Mouse (Mus musculus) intestine, embryonic 14.5 days (tissue): ENCODE measurements around the gene Traf4. TPM values are rescaled to one million over a fixed set of nuclear protein-coding genes. Genes with fewer than 3 reads are reported as not detected.

Experiments
- ATAC-seq: fragments of 200-750 bp; cut with Nextera tagmentation; replicated peaks from 2 replicates; pipeline ENCODE4 v1.8.0; 2017; ENCODE audit warnings: low read depth, moderate number of reproducible peaks, moderate TSS enrichment, moderate library complexity; ENCODE audit not compliant: low FRiP score, low TSS enrichment
- DNase-seq: peaks from one replicate; pipeline ENCODE4 v3.0.0-alpha.2; 2018; ENCODE audit warnings: low spot score
- H3K27ac ChIP-seq: fragments of 300-500 bp; sonication (generic); 2 replicates; pipeline ENCODE4 v1.5.1; 2014; ENCODE audit warnings: low read depth, mild to moderate bottlenecking, control low read depth
- H3K27me3 ChIP-seq: fragments of 300-500 bp; sonication (generic); replicated peaks from 2 replicates; pipeline ENCODE4 v1.6.1; 2014; ENCODE audit warnings: low read length, control low read depth; ENCODE audit not compliant: control insufficient read depth, insufficient read depth
- H3K36me3 ChIP-seq: fragments of 300-500 bp; sonication (generic); 2 replicates; pipeline ENCODE4 v1.6.1; 2014; ENCODE audit warnings: low read length, control low read depth; ENCODE audit not compliant: control insufficient read depth, insufficient read depth
- H3K4me1 ChIP-seq: fragments of 300-500 bp; sonication (generic); replicated peaks from 2 replicates; pipeline ENCODE4 v1.6.1; 2014; ENCODE audit warnings: low read length, control low read depth, mixed read lengths; ENCODE audit not compliant: control insufficient read depth, insufficient read depth
- H3K4me2 ChIP-seq: fragments of 300-500 bp; sonication (generic); 2 replicates; pipeline ENCODE4 v1.6.1; 2014; ENCODE audit warnings: low read length
- H3K4me3 ChIP-seq: fragments of 300-500 bp; sonication (generic); 2 replicates; pipeline ENCODE4 v1.5.1; 2014; ENCODE audit warnings: low read depth, low read length, control low read depth, mixed read lengths
- H3K9ac ChIP-seq: fragments of 300-500 bp; sonication (generic); 2 replicates; pipeline ENCODE4 v1.6.1; 2014; ENCODE audit warnings: mild to moderate bottlenecking, low read length
- H3K9me3 ChIP-seq: fragments of 300-500 bp; sonication (generic); 2 replicates; pipeline ENCODE4 v1.6.1; 2016; ENCODE audit warnings: low read length, control low read depth; ENCODE audit not compliant: control insufficient read depth
- WGBS: fragments of 180-500 bp; shearing (Covaris S2); extraction: QIAGEN DNeasy Blood & Tissue Kit; methylation state at CpG from one replicate; pipeline ENCODE4 v1.1.7; 2014; 5-methylcytosine and 5-hydroxymethylcytosine counted together
- polyA plus RNA-seq: library from polyadenylated mRNA; unstranded; fragments of >200 nt; fragmentation: Nextera tagmentation; extraction: Ambion mirVana; gene quantifications from 2 replicates; pipeline ENCODE4 v1.2.1, GENCODE M21; 2014

Gene Traf4
- polyA plus RNA-seq, 1 experiment from 2014 or later = 61.7 TPM

DNA sequence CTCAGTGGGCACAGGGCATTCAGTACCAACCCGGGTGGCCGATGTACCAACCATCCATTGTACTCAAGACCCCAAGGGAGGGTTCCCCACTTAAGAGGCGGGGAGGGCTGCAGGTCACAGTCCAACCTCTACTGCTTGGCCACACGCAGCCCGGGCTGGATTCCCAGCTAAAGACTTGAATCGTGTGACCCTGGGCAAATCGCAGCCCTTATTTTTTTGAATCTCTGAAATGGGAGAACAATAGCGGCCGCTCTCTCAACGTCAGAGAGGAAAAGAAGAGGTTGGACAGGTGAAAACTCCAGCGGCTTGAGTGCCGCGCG lies 825 bp downstream of the Traf4 start:
- no peaks in the 10 kb centered on the region for H3K9me3 ChIP-seq
- no peaks in the 10 kb centered on the region for H3K27me3 ChIP-seq
- no peak for DNase-seq
- H3K4me2 ChIP-seq = peak overlapping the region; percentile 82
- WGBS = under 1% methylated on average over 14 of the region's 14 CpGs
- H3K4me3 ChIP-seq = peak overlapping the region; percentile 100
- 0 out of 2 replicates have a peak, but pooled peaks have one; percentile 0 for ATAC-seq
- H3K36me3 ChIP-seq = peaks cover 35% of the 10 kb centered on the region
- peak overlapping the region; percentile 99 for H3K9ac ChIP-seq
- H3K4me1 ChIP-seq = peaks cover 29% of the 10 kb centered on the region
- H3K27ac ChIP-seq = peak overlapping the region; percentile 98

DNA sequence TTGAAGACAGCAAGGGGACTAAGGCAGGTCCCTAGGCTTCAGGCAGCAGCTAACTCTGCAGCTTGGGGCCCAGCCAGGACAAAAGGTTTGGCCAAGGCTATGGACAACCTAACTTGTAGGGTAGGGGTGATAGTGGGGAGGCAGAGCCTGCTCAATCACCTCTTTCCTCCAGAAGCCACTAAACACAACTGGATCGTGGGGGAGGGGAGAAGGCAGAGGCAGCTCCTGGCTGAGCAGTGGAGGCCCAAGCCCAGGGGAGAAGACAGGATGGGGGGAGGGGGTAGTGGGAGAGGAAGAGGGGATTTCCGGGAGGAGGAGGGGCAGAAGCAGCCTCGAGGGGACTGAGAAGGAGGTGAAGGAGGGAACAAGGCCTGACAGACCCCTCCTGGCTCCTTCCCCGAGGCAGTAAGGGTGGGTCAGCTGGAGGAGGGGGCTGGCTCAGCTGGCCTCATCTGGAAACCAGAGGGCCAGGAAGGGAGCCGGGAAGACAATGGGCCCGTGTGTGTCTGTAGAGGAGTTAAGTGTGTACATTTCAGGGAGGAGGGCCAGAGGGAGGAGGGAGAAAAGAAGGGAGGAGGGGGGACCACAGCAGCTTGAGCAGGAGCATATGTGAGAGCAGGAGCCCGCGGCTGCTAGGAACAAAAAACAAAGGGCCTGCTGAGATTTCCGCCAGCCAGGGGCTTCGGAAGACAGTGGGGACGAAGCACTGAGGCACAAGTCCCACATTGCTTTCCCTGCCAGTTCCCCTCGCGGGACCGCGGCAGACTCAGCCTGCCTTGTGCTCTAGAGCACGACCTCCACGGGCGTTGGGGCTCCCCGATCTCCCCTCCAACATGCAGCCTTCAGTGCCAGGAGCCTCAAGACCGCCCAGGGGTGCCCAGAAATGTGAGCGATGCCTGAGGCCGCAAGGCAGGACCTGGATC lies 1.4 kb downstream of the Traf4 start:
- Histone ChIP-seq H3K36me3 (peaks cover 40% of the 10 kb centered on the region), H3K27me3 (no peaks in the 10 kb centered on the region), H3K9me3 (no peaks in the 10 kb centered on the region), H3K4me2 (peak overlapping the region; percentile 82), H3K4me3 (peak overlapping the region; percentile 100), H3K27ac (peak overlapping the region; percentile 98), H3K9ac (peak overlapping the region; percentile 99), H3K4me1 (peaks cover 29% of the 10 kb centered on the region)
- WGBS = under 1% methylated on average over 22 of the region's 22 CpGs
- peak; percentile 87 for DNase-seq
- peak; percentile 69 for ATAC-seq

DNA sequence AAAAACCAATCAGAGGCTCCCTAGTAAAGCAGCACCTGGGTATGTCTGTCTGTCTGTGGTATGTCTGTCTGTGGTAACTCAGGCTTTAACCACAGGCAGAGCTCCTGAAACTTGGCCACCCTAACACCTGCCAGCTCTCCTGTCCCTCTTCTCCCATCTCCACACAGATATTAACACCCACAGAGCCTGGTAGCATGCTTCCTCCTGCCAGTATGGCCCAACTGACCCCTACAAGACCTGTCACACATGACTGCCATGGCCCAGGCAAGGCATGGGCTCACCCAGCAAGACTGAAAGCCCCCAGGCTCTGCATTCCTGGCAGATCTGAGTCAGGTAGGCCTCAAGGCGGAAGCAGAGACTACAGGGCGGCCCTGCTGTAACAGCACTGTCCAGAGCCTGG lies 2.3 kb downstream of the Traf4 start:
- Histone ChIP-seq H3K27ac (peak overlapping the region; percentile 98; the same call in 1 of the 2 replicates), H3K4me3 (peak overlapping the region; percentile 100), H3K9me3 (no peaks in the 10 kb centered on the region), H3K27me3 (no peaks in the 10 kb centered on the region), H3K4me1 (peaks cover 29% of the 10 kb centered on the region), H3K36me3 (peaks cover 48% of the 10 kb centered on the region), H3K4me2 (peak overlapping the region; percentile 82), H3K9ac (peak overlapping the region; percentile 99)
- no peak for DNase-seq
- 65% methylated on average over 2 of the region's 2 CpGs for WGBS
- no peak for ATAC-seq

DNA sequence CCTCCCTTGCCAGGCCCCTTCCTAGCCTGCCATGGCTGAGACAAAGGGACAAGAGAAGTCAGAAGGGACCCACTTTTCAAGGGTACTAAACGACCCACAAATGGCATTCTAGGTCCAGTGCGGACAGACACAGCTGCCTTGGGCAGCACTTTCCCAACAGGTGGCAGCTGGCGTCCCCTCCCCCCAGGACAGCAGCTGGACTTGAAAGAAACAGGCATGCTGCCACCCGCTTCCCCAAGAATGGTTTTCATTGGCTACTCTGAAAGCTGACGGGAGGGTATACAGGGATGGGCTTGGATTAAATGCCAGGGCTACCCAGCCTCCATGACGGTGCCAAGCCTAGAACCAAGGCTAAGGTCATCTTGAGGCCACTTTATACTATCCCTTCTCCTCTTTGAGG lies 2.9 kb downstream of the Traf4 start:
- H3K36me3 ChIP-seq = peaks cover 54% of the 10 kb centered on the region
- H3K9ac ChIP-seq = peak overlapping the region; percentile 99; the same call in 1 of the 2 replicates
- WGBS = 62% methylated on average over 6 of the region's 6 CpGs
- no peak for DNase-seq
- H3K4me2 ChIP-seq = peak overlapping the region; percentile 82
- no peak for ATAC-seq
- no peaks in the 10 kb centered on the region for H3K9me3 ChIP-seq
- H3K4me1 ChIP-seq = peaks cover 29% of the 10 kb centered on the region
- no peak overlapping the region for H3K4me3 ChIP-seq
- H3K27ac ChIP-seq = peak overlapping the region; percentile 98; the same call in 1 of the 2 replicates
- no peaks in the 10 kb centered on the region for H3K27me3 ChIP-seq

DNA sequence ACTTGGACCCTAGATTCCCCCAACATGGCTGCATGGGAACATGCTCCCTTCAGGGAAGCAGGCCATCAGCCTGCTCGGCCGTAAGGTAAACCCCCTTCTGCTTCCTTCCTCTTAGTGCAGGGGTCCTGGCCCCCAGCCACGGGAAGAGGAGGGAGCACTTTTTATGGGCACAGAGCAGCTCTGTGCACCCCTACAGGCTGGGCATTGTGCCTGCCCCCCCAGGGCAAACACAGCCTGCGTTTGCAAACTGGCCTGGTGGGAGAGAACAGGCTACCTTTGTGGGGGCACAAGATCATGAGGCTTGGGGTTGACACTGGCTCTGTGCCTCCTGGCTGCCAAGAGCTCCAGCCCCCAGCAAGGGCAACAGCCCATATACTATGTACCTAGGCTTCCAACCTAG lies 3.4 kb downstream of the Traf4 start:
- ATAC-seq (no peak), DNase-seq (no peak)
- Histone ChIP-seq H3K9ac (no peak overlapping the region), H3K27ac (no peak overlapping the region), H3K4me1 (peaks cover 29% of the 10 kb centered on the region), H3K4me2 (no peak overlapping the region), H3K4me3 (no peak overlapping the region), H3K9me3 (no peaks in the 10 kb centered on the region), H3K27me3 (no peaks in the 10 kb centered on the region), H3K36me3 (peaks cover 59% of the 10 kb centered on the region)
- WGBS = 56% methylated on average over 4 of the region's 4 CpGs

DNA sequence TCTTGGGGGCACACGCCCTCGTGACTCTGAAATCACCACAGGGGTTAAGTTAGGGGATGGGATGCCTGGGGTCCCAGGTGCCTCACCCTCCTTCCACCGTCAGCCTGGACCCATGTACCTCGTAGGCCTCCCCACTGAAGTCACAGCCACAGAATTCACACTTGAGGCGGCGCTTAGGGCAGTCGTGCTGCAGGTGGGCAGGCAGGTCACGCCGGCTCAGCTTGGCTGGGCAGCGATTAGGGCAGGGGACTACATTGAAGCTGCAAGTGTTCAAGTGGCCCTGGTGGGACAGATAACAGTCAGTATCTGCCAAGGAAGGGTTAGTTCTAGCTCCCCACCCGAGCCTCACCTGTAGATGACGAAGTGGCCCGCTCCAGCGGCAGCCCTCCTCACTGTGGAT lies 4.2 kb downstream of the Traf4 start:
- DNase-seq (no peak), ATAC-seq (no peak)
- no peak overlapping the region for H3K4me2 ChIP-seq
- no peaks in the 10 kb centered on the region for H3K27me3 ChIP-seq
- no peak overlapping the region for H3K4me3 ChIP-seq
- 93% methylated on average over 14 of the region's 14 CpGs for WGBS
- H3K4me1 ChIP-seq = peaks cover 24% of the 10 kb centered on the region
- H3K36me3 ChIP-seq = peaks cover 67% of the 10 kb centered on the region
- H3K9me3 ChIP-seq = no peaks in the 10 kb centered on the region
- no peak overlapping the region for H3K9ac ChIP-seq
- no peak overlapping the region for H3K27ac ChIP-seq

DNA sequence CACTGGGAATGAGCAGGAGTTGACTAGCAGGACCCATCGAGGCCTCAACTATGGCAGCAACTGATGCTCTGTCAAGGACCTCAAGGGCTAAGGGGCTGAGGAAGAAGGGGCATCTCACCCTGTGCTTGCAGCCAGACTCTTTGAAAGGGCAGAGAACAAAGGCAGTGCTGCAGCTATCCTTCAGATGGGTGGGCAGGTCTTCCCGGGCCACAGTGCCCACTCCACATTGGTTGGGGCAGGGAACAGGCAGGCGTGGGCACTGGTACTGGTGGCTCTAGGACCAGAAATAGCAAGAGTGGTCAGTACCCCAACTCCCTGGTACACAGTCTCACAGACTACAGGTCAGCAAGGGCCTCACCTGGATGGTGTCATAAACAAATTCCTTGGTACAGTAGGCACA lies 4.7 kb downstream of the Traf4 start:
- no peaks in the 10 kb centered on the region for H3K9me3 ChIP-seq
- peaks cover 19% of the 10 kb centered on the region for H3K4me1 ChIP-seq

DNA sequence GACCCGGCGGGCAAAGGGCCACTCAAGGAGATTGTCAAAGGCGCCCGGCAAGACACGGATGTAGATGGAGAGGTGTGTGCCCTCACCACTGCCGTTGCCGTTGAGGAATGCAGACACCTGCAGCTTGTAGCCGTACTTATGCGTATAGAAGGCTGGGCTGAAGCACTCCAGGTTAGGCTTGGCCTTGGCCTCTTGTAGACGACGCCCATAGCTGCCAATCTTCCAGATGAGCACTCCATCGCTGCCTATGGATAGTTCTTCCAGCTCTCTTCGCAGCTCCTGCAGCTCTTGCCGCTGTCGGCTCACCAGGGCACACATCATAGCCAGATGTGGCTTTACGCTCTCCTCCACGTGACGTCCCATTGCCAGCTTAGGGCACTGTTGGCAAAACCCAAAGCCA lies 5.2 kb downstream of the Traf4 start:
- 82% methylated on average over 18 of the region's 18 CpGs for WGBS
- H3K9me3 ChIP-seq = no peaks in the 10 kb centered on the region
- no peak overlapping the region for H3K4me3 ChIP-seq
- no peak overlapping the region for H3K4me2 ChIP-seq
- H3K4me1 ChIP-seq = peaks cover 18% of the 10 kb centered on the region
- DNase-seq (no peak), ATAC-seq (no peak)
- no peaks in the 10 kb centered on the region for H3K27me3 ChIP-seq
- H3K9ac ChIP-seq = no peak overlapping the region
- no peak overlapping the region for H3K27ac ChIP-seq
- H3K36me3 ChIP-seq = peaks cover 77% of the 10 kb centered on the region

More for the DNA sequence above, 4.7 kb downstream of the Traf4 start:
- DNase-seq (no peak), ATAC-seq (no peak)
- Histone ChIP-seq H3K27ac (no peak overlapping the region), H3K27me3 (no peaks in the 10 kb centered on the region), H3K4me3 (no peak overlapping the region), H3K36me3 (peaks cover 72% of the 10 kb centered on the region), H3K4me2 (no peak overlapping the region), H3K9ac (no peak overlapping the region)
- whole genome bisulfite sequencing = 85% methylated on average over 3 of the region's 3 CpGs

DNA sequence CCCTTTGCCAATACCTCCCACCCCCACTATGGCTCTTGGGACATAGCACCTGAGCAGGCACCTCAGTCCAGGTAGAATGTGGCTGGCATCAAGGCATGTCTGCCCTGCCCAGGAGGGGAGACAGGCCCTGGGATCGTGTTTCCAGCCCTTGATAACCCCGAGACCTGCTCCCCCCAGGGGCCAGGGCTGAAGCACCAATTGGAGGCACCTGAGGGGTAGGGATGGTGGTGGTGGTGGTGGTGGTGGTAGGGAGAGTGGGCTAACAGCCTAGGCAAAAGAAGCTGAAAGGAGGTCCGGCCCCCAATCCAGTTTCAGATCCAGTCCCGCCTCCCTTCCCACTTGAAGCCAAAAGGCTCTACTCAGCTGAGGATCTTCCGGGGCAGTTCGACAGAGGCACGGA lies 5.8 kb downstream of the Traf4 start:
- no peak for DNase-seq
- no peaks in the 10 kb centered on the region for H3K27me3 ChIP-seq
- ATAC-seq = no peak
- no peak overlapping the region for H3K4me2 ChIP-seq
- no peak overlapping the region for H3K4me3 ChIP-seq
- H3K4me1 ChIP-seq = peaks cover 18% of the 10 kb centered on the region
- H3K9me3 ChIP-seq = no peaks in the 10 kb centered on the region
- WGBS = 61% methylated on average over 7 of the region's 7 CpGs
- H3K36me3 ChIP-seq = peaks cover 83% of the 10 kb centered on the region
- H3K27ac ChIP-seq = no peak overlapping the region
- H3K9ac ChIP-seq = no peak overlapping the region
